Mouse (Mus musculus) MEL (cell line): Measurements from ENCODE around the gene Lipa. TPM values are rescaled to one million over a fixed set of nuclear protein-coding genes. Genes with fewer than 3 reads are reported as not detected.

ENCODE experiments used
- DNase-seq: peaks from one replicate; pipeline ENCODE4 v3.0.0; 2011; ENCODE audit warnings: low read depth, low spot score
- H3K27ac ChIP-seq: 2 replicates; pipeline ENCODE4 v1.5.1; 2012; ENCODE audit warnings: low read depth, mild to moderate bottlenecking, control low read depth, low read length, moderate library complexity; ENCODE audit not compliant: control insufficient read depth
- H3K27me3 ChIP-seq, 2 experiments: fragments of 150-350 bp in 1 of 2; sonication (generic) in 1 of 2; 2 replicates each; pipeline ENCODE4 v1.6.1; 2012; ENCODE audit warnings: low read length in 2 of 2, mild to moderate bottlenecking in 2 of 2, improper control_type of control experiment in 1 of 2, moderate library complexity in 1 of 2; ENCODE audit not compliant: insufficient read depth in 2 of 2, control insufficient read depth in 1 of 2
- H3K36me3 ChIP-seq, 2 experiments: 2 replicates each; pipeline ENCODE4 v1.6.1; 2012 to 2014; ENCODE audit warnings: low read length in 2 of 2, improper control_type of control experiment in 1 of 2, inconsistent platforms in 1 of 2, mild to moderate bottlenecking in 1 of 2; ENCODE audit not compliant: insufficient read depth in 2 of 2, control insufficient read depth in 1 of 2
- H3K4me1 ChIP-seq, 2 experiments: fragments of 150-350 bp in 1 of 2; sonication (generic) in 1 of 2; 2 replicates each; pipeline ENCODE4 v1.6.1; 2012; ENCODE audit warnings: low read length in 2 of 2, improper control_type of control experiment in 1 of 2, mild to moderate bottlenecking in 1 of 2; ENCODE audit not compliant: insufficient read depth in 2 of 2, control insufficient read depth in 1 of 2
- H3K4me3 ChIP-seq, 2 experiments: fragments of 150-350 bp in 1 of 2; sonication (generic) in 1 of 2; 2 replicates each; pipeline ENCODE4 v1.5.1; 2012; ENCODE audit warnings: low read depth in 2 of 2, low read length in 2 of 2, mild to moderate bottlenecking in 2 of 2, moderate library complexity in 2 of 2, control low read depth in 1 of 2, improper control_type of control experiment in 1 of 2; ENCODE audit not compliant: control insufficient read depth in 1 of 2, insufficient read depth in 1 of 2
- H3K79me2 ChIP-seq: 2 replicates; pipeline ENCODE4 v1.6.1; 2012; ENCODE audit warnings: mild to moderate bottlenecking, low read length, moderate library complexity; ENCODE audit not compliant: control insufficient read depth, poor library complexity, insufficient read depth
- H3K9ac ChIP-seq: 2 replicates; pipeline ENCODE4 v1.6.1; 2012; ENCODE audit warnings: low read depth, mild to moderate bottlenecking, control low read depth, low read length, moderate library complexity; ENCODE audit not compliant: control insufficient read depth, poor library complexity, severe bottlenecking
- H3K9me3 ChIP-seq: fragments of 150-350 bp; sonication (generic); replicated peaks from 2 replicates; pipeline ENCODE4 v1.6.1; 2012; ENCODE audit warnings: mild to moderate bottlenecking, low read length, improper control_type of control experiment, moderate library complexity; ENCODE audit not compliant: insufficient read depth
- CHD1 ChIP-seq: IDR thresholded peaks from 2 replicates; pipeline ENCODE4 v1.6.1; 2012; ENCODE audit warnings: low read depth, mild to moderate bottlenecking, inconsistent platforms, low read length, improper control_type of control experiment
- CHD2 ChIP-seq: IDR thresholded peaks from 2 replicates; pipeline ENCODE4 v1.6.1; 2011; ENCODE audit warnings: low read length, improper control_type of control experiment
- CTCF ChIP-seq, 3 experiments: IDR thresholded peaks in 2 of 3; conservative IDR thresholded peaks in 1 of 3; 2 replicates each; pipeline ENCODE4 v1.5.1; 2011 to 2012; ENCODE audit warnings: low read length in 3 of 3, low read depth in 2 of 3, mild to moderate bottlenecking in 2 of 3, improper control_type of control experiment in 1 of 3, inconsistent platforms in 1 of 3, mixed read lengths in 1 of 3, moderate library complexity in 1 of 3; ENCODE audit not compliant: control insufficient read depth in 1 of 3, insufficient read depth in 1 of 3, poor library complexity in 1 of 3, severe bottlenecking in 1 of 3
- E2F4 ChIP-seq: IDR thresholded peaks from 2 replicates; pipeline ENCODE4 v1.6.1; 2011; ENCODE audit warnings: low read depth, low read length, improper control_type of control experiment, borderline replicate concordance
- ELF1 ChIP-seq: IDR thresholded peaks from 2 replicates; pipeline ENCODE4 v1.6.1; 2014; ENCODE audit warnings: low read depth, mild to moderate bottlenecking, inconsistent platforms, low read length, improper control_type of control experiment, moderate library complexity
- EP300 ChIP-seq, 2 experiments: IDR thresholded peaks; 2 replicates each; pipeline ENCODE4 v1.6.1; 2011; ENCODE audit warnings: improper control_type of control experiment in 2 of 2, low read length in 2 of 2, low read depth in 1 of 2, mild to moderate bottlenecking in 1 of 2
- GABPA ChIP-seq: IDR thresholded peaks from 2 replicates; pipeline ENCODE4 v1.6.1; 2012; ENCODE audit warnings: low read depth, mild to moderate bottlenecking, inconsistent platforms, low read length, improper control_type of control experiment, moderate library complexity
- GATA1 ChIP-seq: IDR thresholded peaks from 2 replicates; pipeline ENCODE4 v1.6.1; 2011; ENCODE audit warnings: low read depth, low read length, improper control_type of control experiment
- HCFC1 ChIP-seq: IDR thresholded peaks from 2 replicates; pipeline ENCODE4 v1.6.1; 2012; ENCODE audit warnings: low read depth, mild to moderate bottlenecking, inconsistent platforms, low read length, improper control_type of control experiment, moderate library complexity
- JUND ChIP-seq: IDR thresholded peaks from 2 replicates; pipeline ENCODE4 v1.6.1; 2011; ENCODE audit warnings: low read depth, mild to moderate bottlenecking, improper control_type of control experiment, low read length
- KAT2A ChIP-seq: conservative IDR thresholded peaks from 2 replicates; pipeline ENCODE4 v1.6.1; 2012; ENCODE audit warnings: low read depth, low read length, improper control_type of control experiment, inconsistent platforms
- MAZ ChIP-seq: IDR thresholded peaks from 2 replicates; pipeline ENCODE4 v1.6.1; 2012; ENCODE audit warnings: low read depth, mild to moderate bottlenecking, inconsistent platforms, low read length, improper control_type of control experiment
- MEF2A ChIP-seq: IDR thresholded peaks from 2 replicates; pipeline ENCODE4 v1.6.1; 2014; ENCODE audit warnings: low read depth, mild to moderate bottlenecking, inconsistent platforms, low read length, improper control_type of control experiment; ENCODE audit not compliant: poor library complexity, insufficient replicate concordance, severe bottlenecking; ENCODE audit errors: extremely low read depth
- MYB ChIP-seq: IDR thresholded peaks from 2 replicates; pipeline ENCODE4 v1.6.1; 2011; ENCODE audit warnings: mild to moderate bottlenecking, low read depth, low read length, improper control_type of control experiment
- NELFE ChIP-seq: IDR thresholded peaks from 2 replicates; pipeline ENCODE4 v1.6.1; 2011; ENCODE audit warnings: low read depth, low read length, improper control_type of control experiment
- NRF1 ChIP-seq: IDR thresholded peaks from 2 replicates; pipeline ENCODE4 v1.6.1; 2014; ENCODE audit warnings: low read depth, mild to moderate bottlenecking, inconsistent platforms, low read length, improper control_type of control experiment, moderate library complexity; ENCODE audit not compliant: poor library complexity, insufficient read depth, severe bottlenecking
- POLR2A ChIP-seq, 2 experiments: IDR thresholded peaks; 2 replicates each; pipeline ENCODE4 v1.6.1; 2011 to 2012; ENCODE audit warnings: low read length in 2 of 2, mild to moderate bottlenecking in 2 of 2, control low read depth in 1 of 2, improper control_type of control experiment in 1 of 2, low read depth in 1 of 2, moderate library complexity in 1 of 2; ENCODE audit not compliant: control insufficient read depth in 1 of 2, insufficient read depth in 1 of 2, poor library complexity in 1 of 2
- POLR2AphosphoS2 ChIP-seq: IDR thresholded peaks from 2 replicates; pipeline ENCODE4 v1.6.1; 2011; ENCODE audit warnings: low read length, improper control_type of control experiment
- POLR2AphosphoS5 ChIP-seq: IDR thresholded peaks from 2 replicates; pipeline ENCODE4 v1.6.1; 2012; ENCODE audit warnings: low read depth, borderline replicate concordance, mild to moderate bottlenecking, inconsistent platforms, low read length, moderate library complexity, mixed read lengths
- RCOR1 ChIP-seq: IDR thresholded peaks from 2 replicates; pipeline ENCODE4 v1.6.1; 2012; ENCODE audit warnings: low read depth, mild to moderate bottlenecking, inconsistent platforms, low read length, improper control_type of control experiment
- SIN3A ChIP-seq: IDR thresholded peaks from 2 replicates; pipeline ENCODE4 v1.6.1; 2012; ENCODE audit warnings: low read length, improper control_type of control experiment, inconsistent platforms
- SMC3 ChIP-seq: IDR thresholded peaks from 2 replicates; pipeline ENCODE4 v1.6.1; 2011; ENCODE audit warnings: low read depth, low read length, improper control_type of control experiment
- TAL1 ChIP-seq: IDR thresholded peaks from 2 replicates; pipeline ENCODE4 v1.6.1; 2012; ENCODE audit warnings: mild to moderate bottlenecking, inconsistent platforms, low read length, moderate library complexity, mixed read lengths
- TCF12 ChIP-seq: IDR thresholded peaks from 2 replicates; pipeline ENCODE4 v1.6.1; 2014; ENCODE audit warnings: low read depth, mild to moderate bottlenecking, inconsistent platforms, low read length, improper control_type of control experiment, moderate library complexity
- USF1 ChIP-seq: IDR thresholded peaks from 2 replicates; pipeline ENCODE4 v1.6.1; 2014; ENCODE audit warnings: low read depth, mild to moderate bottlenecking, inconsistent platforms, low read length, improper control_type of control experiment, moderate library complexity
- USF2 ChIP-seq, 2 experiments: IDR thresholded peaks; 2 replicates each; pipeline ENCODE4 v1.6.1; 2011 to 2012; ENCODE audit warnings: improper control_type of control experiment in 2 of 2, low read length in 2 of 2, borderline replicate concordance in 1 of 2, inconsistent platforms in 1 of 2, low read depth in 1 of 2, mild to moderate bottlenecking in 1 of 2; ENCODE audit not compliant: insufficient read depth in 1 of 2
- ZKSCAN1 ChIP-seq: IDR thresholded peaks from 2 replicates; pipeline ENCODE4 v1.6.1; 2012; ENCODE audit warnings: low read depth, mild to moderate bottlenecking, inconsistent platforms, low read length, improper control_type of control experiment, moderate library complexity
- ZMIZ1 ChIP-seq: IDR thresholded peaks from 2 replicates; pipeline ENCODE4 v1.6.1; 2012; ENCODE audit warnings: low read depth, mild to moderate bottlenecking, inconsistent platforms, low read length, improper control_type of control experiment, moderate library complexity
- polyA plus RNA-seq, 2 experiments: library from polyadenylated mRNA; stranded (reverse) in 1 of 2; unstranded in 1 of 2; fragments of >175 nt in 1 of 2; fragments of >200 nt in 1 of 2; gene quantifications; 2 replicates each; pipeline versions ENCODE4 v1.2.1 to v1.2.4; 2012; ENCODE audit warnings: low replicate concordance in 2 of 2, low read depth in 1 of 2; ENCODE audit not compliant: insufficient read length in 2 of 2, insufficient read depth in 1 of 2, missing spikeins in 1 of 2
- total RNA-seq: library from RNA; depleted of rRNA; stranded (reverse); fragments of 300-350 nt; gene quantifications from 2 replicates; pipeline ENCODE4 v1.2.3, GENCODE M21; 2012

Gene Lipa
- total and polyA plus RNA-seq, 3 experiments: 7.6 to 13.8 TPM; not detected in 1

GRCm38 (mm10) chr19:34532061-34532751, 4.9 kb upstream of the Lipa start:
- Histone ChIP-seq H3K9ac (no peak overlapping the region), H3K27ac (no peak overlapping the region), H3K79me2 (no peaks in the 10 kb centered on the region), H3K36me3 (no peaks in the 10 kb centered on the region), H3K4me3 (no peak overlapping the region), H3K9me3 (no peaks in the 10 kb centered on the region), H3K27me3 (0 out of 4 replicates have a peak, but pooled peaks cover 0 to 1% of the 10 kb centered on the region in 2 experiments), H3K4me1 (peaks cover 0 to 3% of the 10 kb centered on the region in 2 experiments; a peak in 1 of 4 replicates)
- no peak for TF ChIP-seq POLR2AphosphoS5
- no peak for TF ChIP-seq MEF2A
- TF ChIP-seq CHD2: no peak
- TF ChIP-seq USF1: no peak
- TF ChIP-seq TAL1: no peak
- TF ChIP-seq NELFE: no peak
- TF ChIP-seq POLR2AphosphoS2: no peak
- TF ChIP-seq CHD1: no peak
- no peak for TF ChIP-seq JUND
- no peak for TF ChIP-seq USF2 (IDR thresholded peaks at IDR 0.05; ENCODE audit: borderline replicate concordance in 1 of 2, insufficient read depth in 1 of 2, low read depth in 1 of 2, low read length in 2 of 2)
- no peak for TF ChIP-seq SIN3A
- no peak for TF ChIP-seq GABPA
- no peak for TF ChIP-seq GATA1
- TF ChIP-seq NRF1: no peak
- no peak for TF ChIP-seq TCF12
- no peak for TF ChIP-seq ZKSCAN1
- no peak for TF ChIP-seq ELF1
- DNase-seq: no peak

GRCm38 (mm10) chr19:34526321-34526923, 852 bp downstream of the Lipa start:
- no peaks in the 10 kb centered on the region for H3K9me3 ChIP-seq
- peak overlapping the region; percentile 77 to 80 for H3K4me3 ChIP-seq
- H3K79me2 ChIP-seq: no peaks in the 10 kb centered on the region; the same call in 1 of the 2 replicates
- H3K36me3 ChIP-seq: peaks cover 0 to 5% of the 10 kb centered on the region in 2 experiments; a peak in 3 of 4 replicates
- peaks cover 5 to 8% of the 10 kb centered on the region in 2 experiments; a peak in 2 of 4 replicates for H3K4me1 ChIP-seq
- DNase-seq: peak; percentile 86
- H3K27ac ChIP-seq: peak overlapping the region; percentile 76
- H3K9ac ChIP-seq: peak overlapping the region; percentile 63
- no peaks in the 10 kb centered on the region for H3K27me3 ChIP-seq
- no peak for TF ChIP-seq POLR2AphosphoS2
- no peak for TF ChIP-seq JUND
- no peak for TF ChIP-seq E2F4
- TF ChIP-seq POLR2A (IDR thresholded peaks at IDR 0.05; ENCODE audit: control insufficient read depth in 1 of 2, insufficient read depth in 1 of 2, low read depth in 1 of 2, low read length in 2 of 2, poor library complexity in 1 of 2): no peak; a peak in 1 of 4 replicates
- no peak for TF ChIP-seq ZKSCAN1
- no peak for TF ChIP-seq CHD1
- peak in 1 of 3 experiments; percentile 26; a peak in 2 of 6 replicates for TF ChIP-seq CTCF (IDR thresholded peaks at IDR 0.05 in 2 of 3, conservative IDR thresholded peaks at IDR 0.05 in 1 of 3; ENCODE audit: control insufficient read depth in 1 of 3, insufficient read depth in 1 of 3, low read depth in 2 of 3, low read length in 3 of 3, poor library complexity in 1 of 3, severe bottlenecking in 1 of 3)
- TF ChIP-seq SMC3: no peak
- TF ChIP-seq HCFC1: 0 out of 2 replicates have a peak, but pooled peaks have one; percentile 27
- TF ChIP-seq MYB: peak; percentile 68; the same call in 1 of the 2 replicates
- TF ChIP-seq USF2 (IDR thresholded peaks at IDR 0.05; ENCODE audit: borderline replicate concordance in 1 of 2, insufficient read depth in 1 of 2, low read depth in 1 of 2, low read length in 2 of 2): no peak
- no peak for TF ChIP-seq POLR2AphosphoS5
- TF ChIP-seq MAZ: no peak; the same call in 1 of the 2 replicates
- TF ChIP-seq KAT2A: no peak
- peak; percentile 11 to 77; a peak in 3 of 4 replicates for TF ChIP-seq EP300 (IDR thresholded peaks at IDR 0.05; ENCODE audit: low read depth in 1 of 2, low read length in 2 of 2)
- TF ChIP-seq MEF2A: no peak
- TF ChIP-seq USF1: no peak
- TF ChIP-seq ZMIZ1: no peak
- TF ChIP-seq GATA1: peak; percentile 50; the same call in 1 of the 2 replicates
- TF ChIP-seq RCOR1: no peak
